ENCODE assay signal across 11 mouse cellular contexts in genomic region chr4:93927117-93927516, GRCm38 (mm10).
"Had no signal": no experiment of that assay in that cellular context is flagged by ENCODE, and none has a peak within 500 bp of the region (broad histone marks: within the 10 kb centered on the region; RNA-seq: fewer than 3 reads in every experiment).

No protein-coding gene starts in this region.

- DNase-seq: liver, postnatal 0 days; lung, adult 2 months; lung, postnatal 14 days; lung, postnatal 36 days; right cerebral cortex, postnatal 14 days; thymus, adult 2 months; thymus, postnatal 25 days; thymus, postnatal 4 days had no signal

- ATAC-seq: liver, postnatal 0 days; lung, postnatal 0 days; midbrain, embryonic 13.5 days; midbrain, embryonic 15.5 days had no signal
